Mouse (Mus musculus) liver, embryonic 11.5 days (tissue): ENCODE measurements around the gene Dbh. TPM values are rescaled to one million over a fixed set of nuclear protein-coding genes. Genes with fewer than 3 reads are reported as not detected.
A peak's percentile ranks its signal among the peaks of the same experiment; 100 is the strongest.

Experiments
- ATAC-seq: fragments of 200-750 bp; cut with Nextera tagmentation; replicated peaks from 2 replicates; pipeline ENCODE4 v1.8.0; 2017; ENCODE audit warnings: moderate number of reproducible peaks, mild to moderate bottlenecking, moderate TSS enrichment, moderate library complexity; ENCODE audit not compliant: low FRiP score
- DNase-seq: peaks from one replicate; pipeline ENCODE4 v3.0.0-alpha.2; 2017; ENCODE audit warnings: low spot score
- H3K27ac ChIP-seq: fragments of 300-500 bp; sonication (generic); 2 replicates; pipeline ENCODE4 v1.5.1; 2014; ENCODE audit warnings: mild to moderate bottlenecking, low read depth, low read length, control low read depth
- H3K27me3 ChIP-seq: fragments of 300-500 bp; sonication (generic); replicated peaks from 2 replicates; pipeline ENCODE4 v1.6.1; 2014; ENCODE audit warnings: low read length, mixed read lengths; ENCODE audit not compliant: control insufficient read depth, insufficient read depth
- H3K36me3 ChIP-seq: fragments of 300-500 bp; sonication (generic); 2 replicates; pipeline ENCODE4 v1.6.1; 2014; ENCODE audit warnings: mild to moderate bottlenecking, low read length, moderate library complexity, mixed read lengths; ENCODE audit not compliant: control insufficient read depth, insufficient read depth
- H3K4me1 ChIP-seq: fragments of 300-500 bp; sonication (generic); replicated peaks from 2 replicates; pipeline ENCODE4 v1.6.1; 2014; ENCODE audit warnings: low read length, mixed read lengths; ENCODE audit not compliant: control insufficient read depth, insufficient read depth
- H3K4me2 ChIP-seq: fragments of 300-500 bp; sonication (generic); 2 replicates; pipeline ENCODE4 v1.6.1; 2014; ENCODE audit warnings: mild to moderate bottlenecking, control low read depth, moderate library complexity
- H3K4me3 ChIP-seq: fragments of 300-500 bp; sonication (generic); 2 replicates; pipeline ENCODE4 v1.5.1; 2014; ENCODE audit warnings: low read depth, low read length, control low read depth
- H3K9ac ChIP-seq: fragments of 300-500 bp; sonication (generic); 2 replicates; pipeline ENCODE4 v1.6.1; 2014; ENCODE audit warnings: low read depth, low read length, control low read depth
- H3K9me3 ChIP-seq: fragments of 300-500 bp; sonication (generic); 2 replicates; pipeline ENCODE4 v1.6.1; 2016; ENCODE audit warnings: low read length, inconsistent platforms, mixed read lengths; ENCODE audit not compliant: control insufficient read depth
- WGBS: fragments of 180-500 bp; shearing (Covaris S2); extraction: QIAGEN DNeasy Blood & Tissue Kit; methylation state at CpG from one replicate; pipeline ENCODE4 v1.1.7; 2014; 5-methylcytosine and 5-hydroxymethylcytosine counted together
- polyA plus RNA-seq: library from polyadenylated mRNA; unstranded; fragments of >200 nt; fragmentation: Nextera tagmentation; extraction: Ambion mirVana; gene quantifications from 2 replicates; pipeline ENCODE4 v1.2.1, GENCODE M21; 2014

Dbh gene
- 0.49 and 0.96 TPM in 2 replicates for polyA plus RNA-seq

DNA sequence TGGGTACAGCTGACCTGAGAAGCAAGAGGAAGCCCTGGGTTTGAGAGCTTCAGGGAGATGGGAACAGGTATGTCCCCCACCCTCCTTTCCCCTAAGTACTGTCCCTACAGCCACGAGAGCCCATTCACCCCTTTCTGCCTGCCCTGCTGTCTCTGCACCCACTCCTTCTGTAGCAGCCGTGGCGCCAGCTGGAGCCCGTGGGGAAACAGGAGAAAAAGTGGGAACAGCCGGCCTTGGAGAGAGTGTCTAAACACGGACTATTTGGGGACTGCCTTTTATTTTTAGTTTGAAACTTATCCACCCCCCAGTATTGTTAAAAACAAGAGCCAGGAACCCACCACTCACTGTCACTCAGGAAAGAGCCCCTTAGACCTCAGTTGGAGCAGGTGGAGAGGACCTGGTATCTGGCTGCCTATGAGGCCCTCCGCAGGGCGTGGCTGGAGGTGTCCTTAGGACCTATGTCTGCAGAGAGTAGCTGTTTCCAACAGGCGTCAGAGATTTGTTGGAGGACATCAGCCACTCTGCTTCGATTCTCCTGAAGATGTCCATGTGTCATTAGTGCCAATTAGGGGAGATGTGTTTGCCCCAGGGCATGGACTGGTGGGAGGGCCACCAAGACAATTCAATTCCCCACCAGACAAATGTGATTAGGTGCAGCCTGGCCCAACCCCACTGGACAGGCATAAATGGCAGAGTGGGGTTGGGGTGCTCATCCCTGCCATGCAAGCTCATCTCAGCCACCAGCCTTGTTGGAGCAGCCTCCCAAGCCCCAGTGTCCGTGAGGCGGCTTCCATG lies at the start of gene Dbh:
Gene Dbh, plus strand, starts transcription at position 438 of the 795 bp plus-strand sequence.
- Histone ChIP-seq H3K4me3 (no peak within 1 kb of the TSS), H3K27me3 (0 out of 2 replicates have a peak, but pooled peaks cover 2% of the 10 kb centered on the region), H3K27ac (no peak within 1 kb of the TSS), H3K9me3 (no peaks in the 10 kb centered on the region), H3K4me2 (no peak within 1 kb of the TSS), H3K36me3 (no peaks in the 10 kb centered on the region), H3K4me1 (no peaks in the 10 kb centered on the region), H3K9ac (no peak within 1 kb of the TSS)
- DNase-seq (no peak), ATAC-seq (no peak)
- 73% methylated on average over 12 of the region's 12 CpGs for WGBS

- H3K27ac ChIP-seq = no peak overlapping the region
- H3K4me3 ChIP-seq = no peak overlapping the region
- no peaks in the 10 kb centered on the region; the same call in 1 of the 2 replicates for H3K27me3 ChIP-seq
- H3K4me2 ChIP-seq = no peak overlapping the region
- no peak overlapping the region for H3K9ac ChIP-seq
- DNase-seq = no peak
- WGBS = 51% methylated on average over 4 of the region's 4 CpGs
- no peak for ATAC-seq
- no peaks in the 10 kb centered on the region for H3K9me3 ChIP-seq
- no peaks in the 10 kb centered on the region; the same call in 1 of the 2 replicates for H3K4me1 ChIP-seq
- no peaks in the 10 kb centered on the region for H3K36me3 ChIP-seq
These were observed 46.6 kb upstream of the Dbh start for GRCm38 (mm10) chr2:27118452-27118851.

DNA sequence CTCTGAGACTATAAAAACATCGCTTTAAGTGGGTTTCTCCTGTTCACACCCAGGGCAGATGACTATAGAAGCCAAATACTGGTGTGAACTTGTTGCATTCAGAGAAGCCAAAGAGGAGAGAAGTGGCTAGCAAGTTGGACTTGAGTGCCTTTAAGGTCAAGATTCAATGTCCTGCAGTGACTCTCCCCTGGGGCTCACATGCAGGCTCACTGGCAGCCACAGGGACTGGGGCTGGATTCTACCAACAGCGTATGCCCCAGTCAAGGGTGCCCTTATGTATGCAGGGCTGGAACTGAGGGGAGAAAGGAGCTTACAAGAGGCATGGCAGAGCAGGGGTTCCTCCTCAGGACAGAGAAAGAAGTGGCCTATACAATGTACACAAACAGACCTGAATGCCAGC lies 45.3 kb upstream of the Dbh start:
- no peak overlapping the region for H3K9ac ChIP-seq
- no peak overlapping the region for H3K27ac ChIP-seq
- H3K36me3 ChIP-seq = no peaks in the 10 kb centered on the region
- no peak overlapping the region for H3K4me2 ChIP-seq
- H3K4me1 ChIP-seq = no peaks in the 10 kb centered on the region; the same call in 1 of the 2 replicates
- no peak overlapping the region for H3K4me3 ChIP-seq
- 80% methylated on average over 2 of the region's 2 CpGs for WGBS
- no peaks in the 10 kb centered on the region; the same call in 1 of the 2 replicates for H3K27me3 ChIP-seq
- no peaks in the 10 kb centered on the region for H3K9me3 ChIP-seq
- DNase-seq (no peak), ATAC-seq (no peak)

DNA sequence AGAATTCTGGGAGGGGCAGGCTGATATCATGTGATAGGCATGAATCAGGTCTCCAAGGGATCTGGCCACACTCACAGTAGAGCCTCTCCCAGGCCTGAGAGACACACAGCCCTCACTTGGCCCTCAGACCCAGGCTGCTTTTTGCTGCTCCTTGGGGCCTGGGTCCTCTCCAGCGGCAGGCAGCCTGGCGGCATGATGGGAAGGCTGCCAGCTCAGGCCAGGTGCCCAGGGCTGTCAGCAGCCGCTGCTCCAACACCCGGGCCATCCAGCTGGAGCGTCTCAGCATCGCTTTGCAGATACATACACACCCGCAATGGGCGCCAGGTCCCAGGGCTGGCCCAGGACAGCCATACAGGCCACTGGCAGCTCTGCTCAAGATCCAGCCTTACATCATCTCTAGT lies 44.8 kb upstream of the Dbh start:
- H3K27me3 ChIP-seq = no peaks in the 10 kb centered on the region; the same call in 1 of the 2 replicates
- DNase-seq (no peak), ATAC-seq (no peak)
- H3K9ac ChIP-seq = no peak overlapping the region
- H3K9me3 ChIP-seq = no peaks in the 10 kb centered on the region
- H3K4me3 ChIP-seq = no peak overlapping the region
- no peaks in the 10 kb centered on the region; the same call in 1 of the 2 replicates for H3K4me1 ChIP-seq
- H3K36me3 ChIP-seq = no peaks in the 10 kb centered on the region
- no peak overlapping the region for H3K4me2 ChIP-seq
- 80% methylated on average over 8 of the region's 8 CpGs for WGBS
- H3K27ac ChIP-seq = no peak overlapping the region

- Histone ChIP-seq H3K4me3 (no peak overlapping the region), H3K27ac (no peak overlapping the region), H3K27me3 (no peaks in the 10 kb centered on the region; the same call in 1 of the 2 replicates), H3K9me3 (no peaks in the 10 kb centered on the region), H3K4me2 (no peak overlapping the region), H3K4me1 (no peaks in the 10 kb centered on the region; the same call in 1 of the 2 replicates), H3K36me3 (no peaks in the 10 kb centered on the region), H3K9ac (no peak overlapping the region)
- 18% methylated on average over 9 of the region's 9 CpGs for WGBS
- no peak for ATAC-seq
- DNase-seq = no peak
These were observed 43.2 kb upstream of the Dbh start for GRCm38 (mm10) chr2:27121626-27122355.

DNA sequence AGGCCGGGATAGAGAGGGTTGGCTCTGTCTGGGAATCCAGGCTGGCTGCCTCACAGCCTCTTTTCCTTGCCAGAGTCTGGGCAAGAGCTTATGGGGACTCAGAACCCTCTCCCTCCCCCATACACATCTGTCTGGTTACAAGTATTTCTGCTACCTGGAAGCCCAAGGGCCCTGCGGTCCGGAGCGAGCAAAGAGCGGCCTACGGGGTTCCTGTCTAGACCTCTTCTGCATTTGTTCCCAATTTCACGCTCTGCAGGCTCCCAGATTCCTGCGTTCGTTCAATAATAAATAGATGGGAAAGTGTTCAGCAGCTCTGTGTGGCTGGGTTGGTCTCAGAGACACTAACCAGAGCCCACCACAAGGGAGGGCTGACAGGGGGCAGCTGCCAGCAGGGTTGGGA lies 42.5 kb upstream of the Dbh start:
- 73% methylated on average over 9 of the region's 9 CpGs for WGBS
- Histone ChIP-seq H3K9me3 (no peaks in the 10 kb centered on the region), H3K36me3 (no peaks in the 10 kb centered on the region), H3K27me3 (no peaks in the 10 kb centered on the region; the same call in 1 of the 2 replicates), H3K4me1 (no peaks in the 10 kb centered on the region; the same call in 1 of the 2 replicates), H3K4me2 (no peak overlapping the region), H3K27ac (no peak overlapping the region), H3K4me3 (no peak overlapping the region), H3K9ac (no peak overlapping the region)
- no peak for ATAC-seq
- no peak for DNase-seq

GRCm38 (mm10) chr2:27123121-27123520 lies 41.9 kb upstream of the Dbh start:
- Histone ChIP-seq H3K27me3 (no peaks in the 10 kb centered on the region; the same call in 1 of the 2 replicates), H3K9ac (no peak overlapping the region), H3K36me3 (no peaks in the 10 kb centered on the region), H3K27ac (no peak overlapping the region), H3K4me1 (no peaks in the 10 kb centered on the region; the same call in 1 of the 2 replicates), H3K4me3 (no peak overlapping the region), H3K9me3 (no peaks in the 10 kb centered on the region), H3K4me2 (no peak overlapping the region)
- WGBS = 83% methylated on average over 4 of the region's 4 CpGs
- no peak for ATAC-seq
- no peak for DNase-seq

DNA sequence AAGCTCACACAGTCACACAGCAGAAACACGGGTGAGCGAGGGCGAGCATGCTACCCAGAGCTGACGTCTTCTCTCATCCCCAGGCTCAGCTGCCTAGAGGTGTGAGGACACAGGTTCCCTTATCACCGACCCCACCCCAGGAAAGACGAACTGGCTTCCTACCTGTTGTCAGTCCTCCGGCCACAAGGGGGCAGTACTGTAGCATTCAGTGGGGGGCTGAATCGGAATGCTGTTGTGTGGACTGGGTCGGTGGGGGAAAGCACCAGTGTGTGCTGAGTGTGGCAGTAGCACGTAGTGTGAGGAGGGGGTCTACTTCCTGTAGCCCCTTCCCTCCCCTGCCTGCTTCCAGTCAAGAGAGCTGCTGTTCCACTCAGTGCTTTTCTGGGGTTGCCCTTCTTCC lies 39.1 kb upstream of the Dbh start:
- no peaks in the 10 kb centered on the region for H3K36me3 ChIP-seq
- H3K4me1 ChIP-seq = no peaks in the 10 kb centered on the region; the same call in 1 of the 2 replicates
- no peak overlapping the region for H3K27ac ChIP-seq

More for the DNA sequence above, 39.1 kb upstream of the Dbh start:
- H3K4me3 ChIP-seq = no peak overlapping the region
- DNase-seq = peak; percentile 43
- 26% methylated on average over 10 of the region's 10 CpGs for WGBS
- H3K9me3 ChIP-seq = no peaks in the 10 kb centered on the region
- H3K9ac ChIP-seq = no peak overlapping the region
- no peak overlapping the region for H3K4me2 ChIP-seq
- no peaks in the 10 kb centered on the region for H3K27me3 ChIP-seq
- no peak for ATAC-seq
